Mouse (Mus musculus) liver, embryonic 11.5 days (tissue): ENCODE results near the gene Eif2d. TPM values are rescaled to one million over a fixed set of nuclear protein-coding genes. Genes with fewer than 3 reads are reported as not detected.

Experiments used
- ATAC-seq: fragments of 200-750 bp; cut with Nextera tagmentation; replicated peaks from 2 replicates; pipeline ENCODE4 v1.8.0; 2017; ENCODE audit warnings: moderate number of reproducible peaks, mild to moderate bottlenecking, moderate TSS enrichment, moderate library complexity; ENCODE audit not compliant: low FRiP score
- DNase-seq: peaks from one replicate; pipeline ENCODE4 v3.0.0-alpha.2; 2017; ENCODE audit warnings: low spot score
- H3K27ac ChIP-seq: fragments of 300-500 bp; sonication (generic); 2 replicates; pipeline ENCODE4 v1.5.1; 2014; ENCODE audit warnings: mild to moderate bottlenecking, low read depth, low read length, control low read depth
- H3K27me3 ChIP-seq: fragments of 300-500 bp; sonication (generic); replicated peaks from 2 replicates; pipeline ENCODE4 v1.6.1; 2014; ENCODE audit warnings: low read length, mixed read lengths; ENCODE audit not compliant: control insufficient read depth, insufficient read depth
- H3K36me3 ChIP-seq: fragments of 300-500 bp; sonication (generic); 2 replicates; pipeline ENCODE4 v1.6.1; 2014; ENCODE audit warnings: mild to moderate bottlenecking, low read length, moderate library complexity, mixed read lengths; ENCODE audit not compliant: control insufficient read depth, insufficient read depth
- H3K4me1 ChIP-seq: fragments of 300-500 bp; sonication (generic); replicated peaks from 2 replicates; pipeline ENCODE4 v1.6.1; 2014; ENCODE audit warnings: low read length, mixed read lengths; ENCODE audit not compliant: control insufficient read depth, insufficient read depth
- H3K4me2 ChIP-seq: fragments of 300-500 bp; sonication (generic); 2 replicates; pipeline ENCODE4 v1.6.1; 2014; ENCODE audit warnings: mild to moderate bottlenecking, control low read depth, moderate library complexity
- H3K4me3 ChIP-seq: fragments of 300-500 bp; sonication (generic); 2 replicates; pipeline ENCODE4 v1.5.1; 2014; ENCODE audit warnings: low read depth, low read length, control low read depth
- H3K9ac ChIP-seq: fragments of 300-500 bp; sonication (generic); 2 replicates; pipeline ENCODE4 v1.6.1; 2014; ENCODE audit warnings: low read depth, low read length, control low read depth
- H3K9me3 ChIP-seq: fragments of 300-500 bp; sonication (generic); 2 replicates; pipeline ENCODE4 v1.6.1; 2016; ENCODE audit warnings: low read length, inconsistent platforms, mixed read lengths; ENCODE audit not compliant: control insufficient read depth
- WGBS: fragments of 180-500 bp; shearing (Covaris S2); extraction: QIAGEN DNeasy Blood & Tissue Kit; methylation state at CpG from one replicate; pipeline ENCODE4 v1.1.7; 2014; 5-methylcytosine and 5-hydroxymethylcytosine counted together
- polyA plus RNA-seq: library from polyadenylated mRNA; unstranded; fragments of >200 nt; fragmentation: Nextera tagmentation; extraction: Ambion mirVana; gene quantifications from 2 replicates; pipeline ENCODE4 v1.2.1, GENCODE M21; 2014

The Eif2d gene
- polyA plus RNA-seq = 61.4 and 62.5 TPM in 2 replicates

DNA sequence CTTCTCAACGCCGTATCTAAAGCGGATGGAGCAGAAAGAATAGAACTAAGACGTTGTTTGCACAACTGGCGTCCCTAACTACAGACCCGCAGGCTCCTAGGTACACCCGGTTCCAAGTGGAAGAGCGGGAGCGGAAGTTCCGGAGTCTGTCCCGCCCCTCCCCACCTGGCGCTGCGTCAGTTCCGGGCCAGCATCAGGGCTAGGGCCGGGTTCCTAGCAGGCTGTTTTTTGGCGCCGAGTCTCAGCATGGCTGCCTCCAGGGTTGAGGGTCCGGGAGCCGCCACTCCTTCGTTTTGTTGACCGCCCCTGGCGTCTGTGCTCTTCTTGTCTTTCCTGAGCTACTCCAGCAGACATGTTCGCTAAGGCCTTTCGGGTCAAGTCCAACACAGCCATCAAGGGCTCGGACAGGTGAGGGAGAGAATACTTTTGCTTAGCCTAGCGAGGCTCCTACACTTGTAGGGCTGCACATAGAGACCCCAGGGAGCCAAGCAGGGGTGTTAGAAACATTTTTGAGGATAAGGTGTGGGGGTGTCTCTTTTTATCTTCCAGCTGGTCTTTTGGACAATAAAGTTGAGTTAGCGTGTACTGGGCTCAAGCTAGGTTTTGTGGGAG is at the start of gene Eif2d:
Gene Eif2d (plus strand): TSS at position 164 of the 612 bp plus-strand sequence.
- Histone ChIP-seq H3K4me1 (peaks cover 7% of the 10 kb centered on the region; the same call in 1 of the 2 replicates), H3K9ac (peak within 1 kb of the TSS; percentile 72), H3K4me3 (peak within 1 kb of the TSS; percentile 70), H3K4me2 (peak within 1 kb of the TSS; percentile 77), H3K27me3 (no peaks in the 10 kb centered on the region), H3K36me3 (peaks cover 5% of the 10 kb centered on the region; the same call in 1 of the 2 replicates), H3K27ac (peak within 1 kb of the TSS; percentile 49), H3K9me3 (no peaks in the 10 kb centered on the region)
- 1% methylated on average over 27 of the region's 27 CpGs for WGBS
- peak; percentile 91 for DNase-seq
- ATAC-seq = peak; percentile 99

DNA sequence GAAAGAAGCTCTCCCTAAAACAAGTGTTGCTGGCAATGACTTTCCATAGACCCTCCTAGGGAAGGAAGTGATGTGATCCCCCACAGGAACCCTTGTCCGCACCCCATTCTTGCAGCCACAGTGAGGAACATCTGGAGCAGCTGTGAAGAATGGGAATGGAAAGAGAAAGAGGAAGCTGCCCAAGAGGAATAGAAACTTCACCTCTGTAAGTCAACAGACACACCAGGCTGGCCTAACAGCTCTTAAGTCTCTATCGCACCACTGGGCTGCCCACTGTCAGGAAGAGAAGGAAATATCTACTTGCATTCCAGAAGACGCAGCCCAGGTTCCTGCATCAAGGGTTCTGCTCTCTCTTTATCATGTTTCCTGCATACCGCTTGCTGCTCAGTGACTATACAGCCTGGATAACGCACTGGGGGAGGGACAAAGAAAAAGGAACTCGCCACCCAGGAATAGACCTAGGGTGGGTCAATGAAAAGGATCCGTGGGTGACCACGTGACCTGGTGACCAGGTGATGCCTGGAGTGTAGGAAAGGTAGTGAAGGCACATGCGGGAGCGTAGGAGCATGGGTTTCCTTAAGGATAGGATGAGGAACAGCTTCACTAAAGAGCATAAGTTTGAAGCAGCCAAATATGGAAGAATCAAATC is 49.1 kb upstream of the Eif2d start:
- peak overlapping the region; percentile 44 for H3K4me2 ChIP-seq
- no peak overlapping the region for H3K9ac ChIP-seq
- no peaks in the 10 kb centered on the region for H3K27me3 ChIP-seq
- WGBS = 34% methylated on average over 10 of the region's 10 CpGs
- no peak for DNase-seq
- peak overlapping the region; percentile 23; the same call in 1 of the 2 replicates for H3K27ac ChIP-seq
- H3K36me3 ChIP-seq = no peaks in the 10 kb centered on the region
- H3K9me3 ChIP-seq = no peaks in the 10 kb centered on the region
- H3K4me3 ChIP-seq = no peak overlapping the region
- H3K4me1 ChIP-seq = peaks cover 7% of the 10 kb centered on the region
- ATAC-seq = peak; percentile 34; the same call in 1 of the 2 replicates

GRCm38 (mm10) chr1:131107575-131108308 is 45.2 kb upstream of the Eif2d start:
- Histone ChIP-seq H3K27me3 (no peaks in the 10 kb centered on the region), H3K4me2 (no peak overlapping the region), H3K9me3 (no peaks in the 10 kb centered on the region), H3K4me3 (no peak overlapping the region), H3K27ac (no peak overlapping the region), H3K9ac (no peak overlapping the region), H3K36me3 (no peaks in the 10 kb centered on the region), H3K4me1 (peaks cover 7% of the 10 kb centered on the region)
- WGBS = 61% methylated on average over 10 of the region's 10 CpGs
- ATAC-seq (peak; percentile 55; the same call in 1 of the 2 replicates), DNase-seq (no peak)

DNA sequence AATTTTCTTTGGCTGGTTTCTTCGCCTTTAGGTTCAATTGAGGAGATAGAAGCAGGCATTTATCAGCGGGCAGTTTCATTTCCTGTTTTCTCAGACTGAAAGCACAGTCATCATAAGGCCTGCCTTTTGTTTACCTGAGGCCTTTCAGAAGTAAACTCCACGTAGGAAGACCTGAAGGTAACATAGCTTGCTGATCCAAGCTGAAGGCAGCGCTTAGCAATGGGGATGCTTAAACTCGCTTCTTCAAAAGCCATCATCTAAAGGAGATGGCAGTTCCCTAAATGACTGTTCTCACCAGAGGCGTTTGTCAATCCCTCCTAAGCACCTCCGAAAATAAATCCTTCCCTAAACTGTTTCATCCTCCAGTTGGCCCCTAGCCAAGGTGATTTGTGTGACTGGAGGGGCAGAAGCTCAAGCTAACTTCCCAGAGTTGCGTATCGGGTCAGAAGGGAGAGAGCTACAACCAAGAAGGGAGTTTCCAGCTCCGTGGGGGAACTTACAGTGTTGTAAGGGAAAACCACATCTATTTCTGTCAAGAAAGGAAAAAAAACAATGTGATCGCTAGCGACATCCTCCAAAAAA is 42.4 kb upstream of the Eif2d start:
- Histone ChIP-seq H3K27ac (no peak overlapping the region), H3K4me2 (no peak overlapping the region)

DNA sequence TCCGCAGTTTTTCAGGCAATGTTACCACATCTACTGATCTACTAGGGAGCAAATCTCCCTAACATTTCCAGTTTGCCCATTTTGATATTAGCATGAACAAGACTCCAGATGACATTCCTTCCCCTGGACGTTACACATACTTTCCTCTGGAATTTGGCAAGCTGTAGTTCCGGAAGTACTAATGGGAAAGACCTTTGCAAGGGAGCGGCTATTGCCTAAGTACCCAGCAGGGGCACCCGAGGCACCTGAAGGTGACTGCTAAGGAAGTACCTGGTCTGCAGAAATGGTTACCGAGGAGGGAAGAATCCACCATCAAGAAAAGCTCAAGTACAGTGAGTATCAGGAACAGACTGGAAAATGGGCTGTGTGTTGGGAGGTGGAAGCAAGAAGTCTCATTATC is 40.4 kb upstream of the Eif2d start:
- H3K27ac ChIP-seq = no peak overlapping the region
- WGBS = 33% methylated on average over 6 of the region's 6 CpGs

More for the DNA sequence above, 42.4 kb upstream of the Eif2d start:
- H3K36me3 ChIP-seq = no peaks in the 10 kb centered on the region
- no peaks in the 10 kb centered on the region for H3K9me3 ChIP-seq
- no peak overlapping the region for H3K9ac ChIP-seq
- no peak for DNase-seq
- H3K27me3 ChIP-seq = no peaks in the 10 kb centered on the region
- WGBS = 49% methylated on average over 12 of the region's 12 CpGs
- H3K4me1 ChIP-seq = no peaks in the 10 kb centered on the region; the same call in 1 of the 2 replicates
- ATAC-seq = no peak
- no peak overlapping the region for H3K4me3 ChIP-seq

GRCm38 (mm10) chr1:131115932-131116331 is 37.0 kb upstream of the Eif2d start:
- Histone ChIP-seq H3K4me3 (no peak overlapping the region), H3K36me3 (no peaks in the 10 kb centered on the region), H3K9ac (no peak overlapping the region), H3K9me3 (no peaks in the 10 kb centered on the region), H3K4me2 (no peak overlapping the region), H3K4me1 (peaks cover 4% of the 10 kb centered on the region; the same call in 1 of the 2 replicates), H3K27me3 (no peaks in the 10 kb centered on the region), H3K27ac (no peak overlapping the region)
- 15% methylated on average over 6 of the region's 6 CpGs for WGBS
- ATAC-seq (peak; percentile 35; the same call in 1 of the 2 replicates), DNase-seq (peak; percentile 58)

More for the DNA sequence above, 40.4 kb upstream of the Eif2d start:
- Histone ChIP-seq H3K36me3 (no peaks in the 10 kb centered on the region), H3K27me3 (no peaks in the 10 kb centered on the region), H3K4me2 (no peak overlapping the region), H3K4me3 (no peak overlapping the region), H3K4me1 (peaks cover 4% of the 10 kb centered on the region), H3K9ac (no peak overlapping the region), H3K9me3 (no peaks in the 10 kb centered on the region)
- ATAC-seq (no peak), DNase-seq (no peak)

DNA sequence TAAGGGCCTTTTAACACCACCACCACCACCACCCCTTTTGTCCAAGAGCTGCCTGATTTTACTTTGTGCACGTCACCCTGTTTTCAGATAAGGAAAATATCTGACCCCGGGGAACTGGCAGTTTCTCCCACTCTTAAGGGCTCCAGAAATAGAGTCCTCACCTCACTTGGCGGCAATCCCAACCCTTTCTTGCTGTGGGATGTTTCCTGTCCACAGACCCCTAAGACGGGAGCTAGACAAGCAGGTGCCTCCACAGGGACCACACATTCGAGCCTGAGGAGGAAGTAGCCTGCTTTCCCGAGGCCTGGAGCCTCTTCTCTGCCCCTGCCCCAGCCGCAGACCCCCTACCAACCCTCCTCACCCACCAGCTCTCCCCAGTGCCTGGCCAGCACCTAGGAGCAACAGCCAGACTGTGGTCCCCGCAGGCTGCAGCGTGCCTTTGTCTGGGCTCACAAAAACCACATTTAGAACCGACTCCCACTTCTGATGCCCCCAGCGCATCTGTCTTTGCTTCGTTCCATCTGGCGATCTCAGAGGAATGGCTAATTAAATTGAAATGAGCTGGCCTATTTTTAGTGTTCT is 36.5 kb upstream of the Eif2d start:
- H3K9ac ChIP-seq = no peak overlapping the region
- no peak overlapping the region for H3K27ac ChIP-seq
- peaks cover 4% of the 10 kb centered on the region; the same call in 1 of the 2 replicates for H3K4me1 ChIP-seq

DNA sequence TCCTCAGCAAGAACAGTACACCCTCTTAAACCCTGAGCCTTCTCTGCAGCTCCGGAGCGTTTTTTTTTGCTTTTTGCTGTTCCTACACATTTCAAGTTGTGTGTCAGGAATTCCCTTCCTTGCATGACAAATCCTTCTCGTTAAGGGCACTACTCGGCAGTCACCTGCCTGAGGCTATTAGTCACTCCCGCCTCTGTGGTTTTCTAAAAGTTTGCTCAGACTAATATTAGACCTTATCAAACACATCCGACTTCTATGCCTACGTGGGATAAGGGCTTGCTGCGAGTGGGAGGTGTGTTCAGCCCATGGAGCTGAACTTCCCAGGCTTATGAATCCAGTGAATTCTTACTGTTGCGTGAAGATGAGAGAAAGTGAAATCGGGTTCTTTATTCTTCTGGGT is 34.5 kb upstream of the Eif2d start:
- H3K27ac ChIP-seq = no peak overlapping the region
- H3K9me3 ChIP-seq = no peaks in the 10 kb centered on the region
- H3K4me1 ChIP-seq = peaks cover 4% of the 10 kb centered on the region; the same call in 1 of the 2 replicates
- no peaks in the 10 kb centered on the region for H3K36me3 ChIP-seq
- DNase-seq (no peak), ATAC-seq (no peak)
- no peaks in the 10 kb centered on the region for H3K27me3 ChIP-seq
- WGBS = 47% methylated on average over 10 of the region's 10 CpGs
- no peak overlapping the region for H3K9ac ChIP-seq
- H3K4me3 ChIP-seq = no peak overlapping the region
- no peak overlapping the region for H3K4me2 ChIP-seq

More for the DNA sequence above, 36.5 kb upstream of the Eif2d start:
- Histone ChIP-seq H3K9me3 (no peaks in the 10 kb centered on the region), H3K27me3 (no peaks in the 10 kb centered on the region), H3K4me3 (no peak overlapping the region), H3K36me3 (no peaks in the 10 kb centered on the region), H3K4me2 (no peak overlapping the region)
- DNase-seq = no peak
- WGBS = 52% methylated on average over 13 of the region's 13 CpGs
- no peak for ATAC-seq
